Mouse (Mus musculus) splenic B cell, adult 2 months (primary cell): ENCODE measurements around the gene Jmjd1c.

Source experiments
- DNase-seq: peaks from one replicate; pipeline ENCODE4 v3.0.0-alpha.2; 2011; ENCODE audit warnings: low read depth, low spot score
- H3K27me3 ChIP-seq: 2 replicates; pipeline ENCODE4 v1.6.1; 2012; ENCODE audit warnings: mild to moderate bottlenecking, low read length, moderate library complexity, mixed read lengths; ENCODE audit not compliant: control insufficient read depth, poor library complexity, insufficient read depth, severe bottlenecking
- H3K36me3 ChIP-seq: 2 replicates; pipeline ENCODE4 v1.6.1; 2012; ENCODE audit warnings: mild to moderate bottlenecking, low read length, moderate library complexity, mixed read lengths; ENCODE audit not compliant: control insufficient read depth, poor library complexity, insufficient read depth, severe bottlenecking

Gene Jmjd1c

GRCm38 (mm10) chr10:67193003-67193652 lies 97.2 kb downstream of the Jmjd1c start:
- Histone ChIP-seq H3K27me3 (no peaks in the 10 kb centered on the region), H3K36me3 (peaks cover 9% of the 10 kb centered on the region)
- no peak for DNase-seq

- H3K36me3 ChIP-seq = peaks cover 9% of the 10 kb centered on the region
- no peak for DNase-seq
- no peaks in the 10 kb centered on the region for H3K27me3 ChIP-seq
These were observed 98.1 kb downstream of the Jmjd1c start for GRCm38 (mm10) chr10:67194046-67194445.

GRCm38 (mm10) chr10:67195671-67196070 lies 99.7 kb downstream of the Jmjd1c start:
- no peak for DNase-seq
- Histone ChIP-seq H3K27me3 (no peaks in the 10 kb centered on the region), H3K36me3 (peaks cover 9% of the 10 kb centered on the region)

DNA sequence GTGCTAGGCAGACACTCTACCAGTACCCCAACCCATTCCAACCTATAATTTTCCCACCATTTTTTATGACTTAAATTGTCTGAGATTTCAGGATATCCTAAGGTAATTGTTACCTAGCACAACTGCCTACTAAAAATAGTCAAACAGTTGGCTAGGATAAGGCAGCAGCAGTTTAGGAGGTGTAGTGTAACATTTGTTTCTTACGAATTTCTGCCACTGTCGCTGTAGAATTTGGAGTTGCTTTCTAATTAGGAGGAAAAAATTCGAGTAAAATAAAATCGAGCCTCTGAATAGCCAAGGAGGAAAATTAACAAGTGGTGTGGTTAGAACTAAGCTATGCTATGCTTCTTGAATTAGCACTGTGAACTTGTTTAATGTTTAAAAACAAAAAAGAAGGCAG lies 101.3 kb downstream of the Jmjd1c start:
- Histone ChIP-seq H3K27me3 (no peaks in the 10 kb centered on the region), H3K36me3 (peaks cover 7% of the 10 kb centered on the region; the same call in 1 of the 2 replicates)
- no peak for DNase-seq

- H3K27me3 ChIP-seq = no peaks in the 10 kb centered on the region
- no peak for DNase-seq
- peaks cover 3% of the 10 kb centered on the region; the same call in 1 of the 2 replicates for H3K36me3 ChIP-seq
These were observed 101.9 kb downstream of the Jmjd1c start for GRCm38 (mm10) chr10:67197829-67198228.

GRCm38 (mm10) chr10:67201769-67202168 lies 105.8 kb downstream of the Jmjd1c start:
- no peaks in the 10 kb centered on the region for H3K27me3 ChIP-seq

GRCm38 (mm10) chr10:67202470-67202869 lies 106.5 kb downstream of the Jmjd1c start:
- H3K36me3 ChIP-seq = no peaks in the 10 kb centered on the region

More at GRCm38 (mm10) chr10:67201769-67202168, 105.8 kb downstream of the Jmjd1c start:
- DNase-seq = no peak
- H3K36me3 ChIP-seq = no peaks in the 10 kb centered on the region

DNA sequence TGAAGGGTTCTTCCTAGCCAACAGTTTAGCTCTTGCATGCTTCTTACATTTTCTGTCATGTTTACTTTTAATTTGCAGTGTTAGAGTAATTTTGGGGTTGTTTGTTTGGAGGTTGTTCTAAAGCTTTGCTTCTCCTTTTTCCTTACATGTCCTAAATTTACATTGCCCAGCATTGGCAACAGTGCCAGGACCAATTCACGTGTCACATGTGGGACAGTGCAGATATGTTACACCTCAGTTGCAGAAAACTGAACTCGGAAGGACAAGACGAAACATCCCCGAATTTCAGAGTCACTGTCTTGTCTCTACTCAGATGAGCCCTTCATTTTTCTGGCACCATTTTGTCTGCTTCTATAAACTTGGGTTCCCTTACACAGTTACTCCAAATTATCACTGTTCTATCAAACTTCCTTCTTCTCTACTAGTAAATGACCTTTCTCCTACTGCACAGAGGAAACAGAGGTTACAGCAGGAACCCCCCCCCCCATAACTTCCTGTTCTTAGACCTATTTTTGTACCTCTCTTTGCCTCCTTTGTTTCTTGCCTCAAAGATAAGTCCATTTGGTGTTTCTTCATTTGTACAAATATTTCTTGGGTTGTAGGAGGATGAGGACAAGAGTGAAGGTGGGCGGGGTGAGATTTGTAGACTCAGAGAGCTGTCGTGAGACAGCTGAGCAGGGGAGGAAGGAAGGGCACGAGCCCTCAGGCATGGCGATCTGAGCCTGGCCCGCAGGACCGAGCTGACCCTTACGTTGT lies 108.9 kb downstream of the Jmjd1c start:
- Histone ChIP-seq H3K27me3 (no peaks in the 10 kb centered on the region), H3K36me3 (no peaks in the 10 kb centered on the region)
- DNase-seq = peak; percentile 70

More at GRCm38 (mm10) chr10:67202470-67202869, 106.5 kb downstream of the Jmjd1c start:
- no peaks in the 10 kb centered on the region for H3K27me3 ChIP-seq
- no peak for DNase-seq

DNA sequence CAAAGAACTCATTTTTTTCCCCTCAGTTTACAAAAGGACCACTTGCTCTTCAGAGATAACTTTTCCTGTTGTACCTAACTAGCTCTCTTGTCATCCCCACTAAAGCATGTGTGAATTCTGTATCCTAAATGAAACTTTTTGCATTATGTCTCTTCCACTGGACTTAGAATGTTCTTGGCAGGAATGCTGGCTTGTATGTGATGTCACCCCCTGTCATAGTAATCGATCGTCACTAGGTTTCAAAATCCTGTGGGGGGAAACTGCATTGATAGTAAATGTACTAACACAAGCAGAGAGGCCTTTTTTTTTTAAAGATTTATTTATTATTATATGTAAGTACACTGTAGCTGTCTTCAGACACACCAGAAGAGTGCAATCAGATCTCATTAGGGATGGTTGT lies 112.0 kb downstream of the Jmjd1c start:
- Histone ChIP-seq H3K36me3 (no peaks in the 10 kb centered on the region), H3K27me3 (no peaks in the 10 kb centered on the region)
- no peak for DNase-seq

- peak; percentile 50 for DNase-seq
- no peaks in the 10 kb centered on the region for H3K27me3 ChIP-seq
- H3K36me3 ChIP-seq = no peaks in the 10 kb centered on the region
These were observed 114.2 kb downstream of the Jmjd1c start for GRCm38 (mm10) chr10:67209916-67210675.

DNA sequence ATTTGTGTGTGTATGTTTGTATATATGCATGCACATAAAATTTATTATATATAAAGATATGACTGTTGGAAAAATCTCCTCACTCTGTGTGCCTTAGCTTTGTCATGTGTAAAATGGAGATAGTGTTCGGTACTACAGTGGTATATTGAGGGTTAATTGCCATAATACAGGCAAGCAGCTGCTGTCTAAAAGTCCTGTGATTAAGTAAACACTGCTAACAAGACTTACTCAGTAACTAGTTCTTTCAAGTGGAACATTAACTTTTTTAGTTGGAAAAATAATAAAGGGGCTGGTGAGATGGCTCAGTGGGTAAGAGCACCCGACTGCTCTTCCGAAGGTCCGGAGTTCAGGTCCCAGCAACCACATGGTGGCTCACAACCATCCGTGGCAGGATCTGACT lies 116.1 kb downstream of the Jmjd1c start:
- DNase-seq = no peak

DNA sequence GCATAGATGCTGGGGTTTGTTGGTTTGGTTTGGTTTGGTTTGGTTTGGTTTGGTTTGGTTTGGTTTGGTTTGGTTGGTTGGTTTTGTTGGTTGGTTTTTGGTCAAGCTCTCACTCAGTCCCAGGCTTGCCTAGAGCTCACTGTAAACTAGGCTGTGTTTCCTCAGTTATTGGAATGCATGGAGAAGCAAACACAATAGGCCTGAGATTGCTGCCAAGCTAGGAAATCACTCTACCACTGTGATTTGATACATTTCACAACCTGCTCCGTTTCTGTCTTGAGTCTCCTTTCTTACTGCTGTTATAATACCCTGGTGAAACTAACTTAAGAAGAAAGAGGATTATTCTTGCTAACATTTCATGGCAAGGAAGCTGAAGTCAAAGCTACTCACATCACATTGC lies 117.8 kb downstream of the Jmjd1c start:
- Histone ChIP-seq H3K36me3 (peaks cover 4% of the 10 kb centered on the region), H3K27me3 (no peaks in the 10 kb centered on the region)
- no peak for DNase-seq

More for the DNA sequence above, 116.1 kb downstream of the Jmjd1c start:
- Histone ChIP-seq H3K36me3 (peaks cover 1% of the 10 kb centered on the region; the same call in 1 of the 2 replicates), H3K27me3 (no peaks in the 10 kb centered on the region)

GRCm38 (mm10) chr10:67215133-67215532 lies 119.2 kb downstream of the Jmjd1c start:
- DNase-seq = peak; percentile 51
- Histone ChIP-seq H3K36me3 (peaks cover 11% of the 10 kb centered on the region), H3K27me3 (no peaks in the 10 kb centered on the region)

DNA sequence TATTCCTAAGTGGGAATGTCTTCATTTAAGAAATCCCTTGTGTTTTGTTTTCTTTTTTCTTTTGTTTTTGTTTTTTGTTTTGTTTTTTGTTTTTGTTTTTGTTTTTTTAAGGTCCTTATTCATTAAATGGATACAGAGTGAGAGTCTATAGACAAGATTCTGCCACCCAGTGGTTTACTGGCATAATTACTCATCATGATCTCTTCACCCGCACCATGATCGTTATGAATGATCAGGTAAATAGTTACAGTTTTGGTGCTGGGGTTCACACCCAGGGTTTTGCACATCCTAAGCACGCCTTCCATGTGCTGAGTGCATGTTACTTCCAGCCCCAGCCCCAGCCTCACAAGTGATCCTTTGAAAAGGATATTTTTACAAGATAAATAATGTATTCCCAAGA lies 120.9 kb downstream of the Jmjd1c start:
- H3K36me3 ChIP-seq = peaks cover 11% of the 10 kb centered on the region
- no peaks in the 10 kb centered on the region for H3K27me3 ChIP-seq
- DNase-seq = peak; percentile 44
